Mouse (Mus musculus): ENCODE measurements around the gene Slfn8.
"Not testable (repeated sequence)": the region's sequence is repeated elsewhere in the genome, so short reads cannot be mapped to it uniquely, and the experiment has no call there.

Slfn8 gene

GRCm38 (mm10) chr11:82991469-82992166, 29.0 kb downstream of the Slfn8 start, which contains the start of gene Slfn9:
Gene Slfn9, minus strand, starts transcription at chr11:82991830.
- DNase-seq (ENCODE audit: low read depth) = peak; percentile 75

- peak; percentile 83 for DNase-seq (ENCODE audit: low read depth)
Observed at GRCm38 (mm10) chr11:82990612-82991385, 29.8 kb downstream of the Slfn8 start.

- DNase-seq (ENCODE audit: low read depth) = no peak
Observed at GRCm38 (mm10) chr11:82989357-82989756, 31.3 kb downstream of the Slfn8 start.

- peak; percentile 63 for DNase-seq (ENCODE audit: low read depth)
Observed at GRCm38 (mm10) chr11:82987621-82988020, 33.0 kb downstream of the Slfn8 start.

DNA sequence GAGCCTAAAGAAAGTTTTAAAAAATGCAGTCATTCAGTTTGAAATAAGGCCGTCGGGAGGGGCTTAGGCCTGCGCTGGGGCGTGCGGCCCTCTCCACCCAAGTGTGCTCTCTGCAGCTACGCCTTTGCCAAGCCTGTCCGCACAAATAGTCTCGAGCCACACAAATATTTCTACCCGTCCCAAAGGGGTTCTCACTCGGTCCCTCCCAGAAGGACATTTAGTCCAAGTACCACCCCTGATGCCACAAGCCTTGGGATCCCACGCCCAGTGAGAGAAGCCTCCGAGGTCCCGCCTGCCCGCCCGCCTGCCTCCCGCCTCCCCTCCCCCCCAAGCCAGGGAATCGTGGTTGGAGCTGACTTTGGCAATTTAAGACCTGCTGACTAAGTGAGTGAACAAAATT, 37.4 kb downstream of the Slfn8 start:
- no peak for DNase-seq (ENCODE audit: low read depth)

DNA sequence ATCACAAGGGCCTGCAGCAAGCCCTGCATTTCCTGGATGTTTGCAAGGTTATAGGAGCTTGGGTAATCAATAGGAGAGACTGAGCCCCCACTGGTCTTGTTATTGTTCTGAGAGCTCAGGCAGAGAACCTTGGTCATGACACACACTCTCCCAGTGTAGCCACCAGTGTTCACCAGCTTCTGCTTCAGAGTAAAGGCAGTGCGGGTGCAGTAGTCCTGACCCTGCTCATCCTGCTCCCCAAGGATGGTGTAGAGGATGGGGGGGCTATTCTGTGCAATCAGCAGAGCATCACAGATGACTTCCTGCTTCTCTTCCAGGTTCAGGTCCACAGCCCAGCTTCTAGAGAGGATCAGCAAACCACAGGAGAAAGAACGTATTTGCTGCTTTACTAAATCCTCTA, 38.2 kb downstream of the Slfn8 start:
- not testable (repeated sequence) for DNase-seq (ENCODE audit: low read depth)

- no peak for DNase-seq (ENCODE audit: low read depth)
Observed at GRCm38 (mm10) chr11:82973916-82974315, 46.7 kb downstream of the Slfn8 start.

DNA sequence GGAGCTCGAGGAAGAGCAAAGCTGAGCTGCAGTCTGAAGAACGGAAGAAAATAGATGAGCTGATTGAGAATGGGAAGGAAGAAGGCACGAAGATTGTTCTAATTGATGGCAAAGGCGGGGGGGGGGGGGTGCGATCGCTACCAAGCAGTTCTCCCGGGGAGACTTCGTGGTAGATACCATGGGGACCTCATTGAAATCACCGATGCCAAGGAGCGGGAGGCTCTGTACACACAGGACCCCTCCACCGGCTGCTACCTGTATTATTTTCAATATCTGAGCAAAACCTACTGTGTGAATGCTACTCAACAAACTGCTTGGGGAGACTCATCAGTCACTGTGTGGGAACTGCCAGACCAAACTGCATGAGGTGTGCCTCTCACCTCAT, 49.0 kb downstream of the Slfn8 start:
- no peak for DNase-seq (ENCODE audit: low read depth)

DNA sequence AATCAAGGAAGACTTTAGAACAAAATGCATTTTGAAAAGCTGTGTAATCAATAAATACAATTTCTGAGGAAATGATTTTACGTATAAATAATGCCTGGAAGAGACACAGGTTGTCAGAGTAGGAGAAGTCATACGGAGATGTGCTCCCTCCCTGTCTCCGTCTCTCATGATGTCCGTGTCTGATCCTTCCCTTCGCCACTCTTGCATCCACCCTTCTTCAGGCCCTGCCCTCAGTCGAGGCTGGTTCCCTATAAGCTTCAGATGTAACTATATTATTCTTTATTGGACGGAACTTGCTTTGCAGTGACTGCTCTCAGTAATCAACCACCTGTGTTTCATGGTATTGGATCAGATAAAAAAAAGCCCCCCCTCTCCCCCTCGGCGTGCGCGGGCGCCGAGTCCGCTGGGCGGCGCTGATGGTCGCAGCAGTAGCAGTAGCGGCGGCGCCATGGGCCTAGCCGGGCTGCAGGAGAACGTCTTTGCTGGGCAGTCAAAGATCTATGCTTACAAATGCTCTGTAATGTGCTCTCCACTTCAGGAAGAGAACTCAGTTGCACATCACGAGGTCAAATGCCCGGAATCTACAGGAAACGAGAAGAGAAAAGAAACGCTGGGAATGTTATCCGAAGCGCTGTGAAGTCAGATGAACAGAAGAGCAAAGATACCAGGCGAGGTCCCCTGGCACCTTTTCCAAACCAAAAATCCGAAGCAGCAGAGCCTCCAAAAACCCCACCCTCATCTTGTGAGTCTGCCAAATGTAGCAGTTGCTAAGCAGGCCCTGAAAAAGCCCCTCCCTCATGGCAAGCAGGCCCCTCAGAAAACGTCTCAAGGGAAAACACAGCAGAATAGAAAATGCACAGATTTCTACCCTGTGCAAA, 49.7 kb downstream of the Slfn8 start:
- peak; percentile 18 for DNase-seq (ENCODE audit: low read depth)

- DNase-seq (ENCODE audit: low read depth) = no peak
Observed at GRCm38 (mm10) chr11:82962215-82962614, 58.4 kb downstream of the Slfn8 start.

GRCm38 (mm10) chr11:82961743-82962142, 58.9 kb downstream of the Slfn8 start:
- DNase-seq (ENCODE audit: low read depth) = no peak

DNA sequence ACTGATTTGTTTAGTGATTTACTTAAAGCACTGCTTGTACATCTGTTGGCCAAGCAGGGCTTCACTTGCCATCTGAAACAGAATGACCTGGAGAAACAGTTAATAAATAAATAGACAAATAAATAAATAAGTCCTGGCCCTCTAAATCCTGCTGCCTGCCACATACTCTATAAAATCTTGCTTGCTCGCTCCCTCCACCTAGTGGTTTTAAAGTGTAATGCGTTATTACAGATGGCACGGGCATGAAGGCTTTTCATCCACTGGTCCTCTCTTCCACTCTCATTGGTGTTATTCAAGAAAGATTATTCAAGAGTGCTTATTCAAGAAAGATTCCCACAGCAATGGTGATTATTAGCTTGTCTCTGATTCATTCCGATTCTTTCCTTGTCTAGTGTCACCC, 61.0 kb downstream of the Slfn8 start:
- DNase-seq (ENCODE audit: low read depth) = peak; percentile 73

- DNase-seq (ENCODE audit: low read depth) = no peak
Observed at GRCm38 (mm10) chr11:82956925-82957324, 63.7 kb downstream of the Slfn8 start.

- DNase-seq (ENCODE audit: low read depth) = no peak
Observed at GRCm38 (mm10) chr11:82954631-82955030, 66.0 kb downstream of the Slfn8 start.

- no peak for DNase-seq (ENCODE audit: low read depth)
Observed at GRCm38 (mm10) chr11:82952612-82953542, 67.7 kb downstream of the Slfn8 start.

Data from NIH3T3 (cell line).